Mouse (Mus musculus) ovary, adult 18-20 months (tissue): ENCODE results near the gene Pkd1.

Source experiments
- DNase-seq: peaks from one replicate; pipeline ENCODE4 v3.0.0; 2022; ENCODE audit warnings: low spot score, mixed read lengths

Gene Pkd1

GRCm38 (mm10) chr17:24549618-24550415, at the start of gene Pkd1:
Pkd1 (plus strand) TSS chr17:24549834.
- peak; percentile 99 for DNase-seq

DNA sequence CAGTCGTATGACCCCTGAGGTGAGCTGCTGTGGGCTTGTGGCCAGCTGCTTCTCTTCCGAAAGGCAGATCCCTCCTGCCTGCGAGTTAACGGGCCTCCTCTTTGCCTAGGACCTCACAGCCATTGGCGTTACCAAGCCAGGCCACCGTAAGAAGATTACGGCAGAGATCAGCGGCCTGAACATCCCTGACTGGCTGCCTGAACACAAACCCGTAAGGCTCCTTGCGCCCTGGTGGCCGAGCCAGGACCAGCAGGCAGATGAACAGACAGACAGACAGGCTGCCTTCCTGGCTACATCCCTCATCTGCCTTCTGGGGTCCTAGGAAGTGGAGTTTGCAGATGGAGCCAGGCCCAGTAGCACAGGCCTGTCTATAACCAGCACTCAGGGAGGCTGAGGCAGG, 47.4 kb upstream of the Pkd1 start:
- no peak for DNase-seq

DNA sequence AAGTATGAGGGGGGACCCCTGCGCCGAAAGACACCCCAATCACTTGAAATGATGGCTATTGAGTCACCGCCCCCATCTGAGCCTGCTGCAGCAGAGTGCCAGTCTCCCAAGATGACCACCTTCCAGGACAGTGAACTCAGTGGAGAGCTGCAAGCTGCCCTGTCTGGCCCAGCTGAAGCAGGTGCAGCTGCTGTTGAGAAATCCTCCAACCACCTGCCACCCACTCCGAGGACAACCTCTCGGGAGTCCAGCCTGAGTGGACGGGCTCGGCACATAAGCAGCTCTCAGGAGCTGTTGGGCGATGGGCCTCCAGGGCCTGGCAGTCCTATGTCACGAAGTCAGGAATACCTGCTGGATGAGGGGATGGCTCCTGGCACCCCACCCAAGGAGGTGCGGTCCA, 45.5 kb upstream of the Pkd1 start:
- no peak for DNase-seq

DNA sequence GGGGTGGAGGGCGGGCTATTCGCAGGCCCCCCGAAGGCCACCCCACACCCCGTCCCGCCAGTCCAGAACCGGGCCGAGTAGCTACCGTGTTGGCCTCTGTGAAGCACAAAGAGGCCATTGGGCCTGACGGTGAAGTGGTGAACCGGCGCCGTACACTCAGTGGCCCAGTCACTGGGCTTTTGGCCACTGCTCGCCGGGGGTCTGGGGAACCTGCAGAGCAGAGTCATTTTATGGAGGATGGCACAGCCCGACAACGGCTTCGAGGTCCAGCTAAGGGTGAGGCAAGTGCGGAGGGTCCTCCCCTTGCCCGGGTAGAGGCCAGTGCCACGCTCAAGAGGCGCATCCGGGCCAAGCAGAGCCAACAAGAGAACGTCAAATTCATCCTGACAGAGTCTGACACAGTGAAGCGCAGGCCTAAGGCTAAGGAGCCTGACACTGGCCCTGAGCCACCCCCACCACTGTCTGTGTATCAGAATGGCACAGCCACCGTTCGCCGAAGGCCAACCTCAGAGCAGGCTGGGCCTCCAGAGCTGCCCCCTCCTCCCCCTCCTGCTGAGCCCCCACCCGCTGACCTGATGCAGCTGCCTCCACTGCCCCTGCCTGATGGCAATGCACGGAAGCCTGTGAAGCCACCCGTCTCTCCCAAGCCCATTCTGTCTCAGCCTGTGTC, 44.2 kb upstream of the Pkd1 start:
- no peak for DNase-seq

- DNase-seq = no peak
Measured at GRCm38 (mm10) chr17:24506332-24507070, 43.1 kb upstream of the Pkd1 start.

- DNase-seq = no peak
Measured at GRCm38 (mm10) chr17:24507129-24507664, 42.4 kb upstream of the Pkd1 start.

DNA sequence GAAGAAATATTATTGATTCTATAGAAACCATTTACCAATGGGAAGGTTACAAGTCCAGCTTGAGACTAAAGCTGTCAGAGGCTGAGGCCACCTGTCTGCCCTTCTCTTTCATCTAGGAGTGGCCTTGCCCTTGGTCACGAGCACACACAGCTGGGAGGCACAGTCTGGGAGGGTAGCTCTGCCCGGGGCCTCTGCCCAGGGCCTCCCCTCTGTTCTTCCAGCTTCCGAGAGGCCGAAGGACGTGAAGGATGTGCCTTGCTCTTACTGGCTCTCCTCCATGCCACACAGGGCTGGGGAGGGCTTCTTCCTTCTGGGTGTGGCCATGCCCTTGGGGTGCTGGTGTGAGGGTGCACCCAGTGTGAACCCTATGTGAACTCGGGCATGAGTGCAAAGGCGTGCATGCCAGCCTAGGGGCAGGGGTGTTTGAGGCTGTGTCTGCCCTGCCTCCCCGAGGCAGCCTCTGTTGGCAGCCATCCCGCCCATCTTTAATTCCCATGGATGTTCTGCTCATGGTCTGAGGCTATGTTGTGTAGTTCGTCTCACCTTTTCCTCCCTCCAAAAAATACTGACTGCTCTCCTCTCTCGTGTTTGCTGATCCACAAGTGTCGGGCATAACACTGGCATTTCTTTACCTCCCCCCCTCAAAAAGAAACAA, 41.7 kb upstream of the Pkd1 start:
- DNase-seq = no peak

GRCm38 (mm10) chr17:24513609-24514008, 36.0 kb upstream of the Pkd1 start:
- no peak for DNase-seq

- DNase-seq = no peak
Measured at GRCm38 (mm10) chr17:24514270-24515257, 35.1 kb upstream of the Pkd1 start.

- no peak for DNase-seq
Measured at GRCm38 (mm10) chr17:24520450-24520849, 29.2 kb upstream of the Pkd1 start.

- DNase-seq = no peak
Measured at GRCm38 (mm10) chr17:24524734-24525133, 24.9 kb upstream of the Pkd1 start.

DNA sequence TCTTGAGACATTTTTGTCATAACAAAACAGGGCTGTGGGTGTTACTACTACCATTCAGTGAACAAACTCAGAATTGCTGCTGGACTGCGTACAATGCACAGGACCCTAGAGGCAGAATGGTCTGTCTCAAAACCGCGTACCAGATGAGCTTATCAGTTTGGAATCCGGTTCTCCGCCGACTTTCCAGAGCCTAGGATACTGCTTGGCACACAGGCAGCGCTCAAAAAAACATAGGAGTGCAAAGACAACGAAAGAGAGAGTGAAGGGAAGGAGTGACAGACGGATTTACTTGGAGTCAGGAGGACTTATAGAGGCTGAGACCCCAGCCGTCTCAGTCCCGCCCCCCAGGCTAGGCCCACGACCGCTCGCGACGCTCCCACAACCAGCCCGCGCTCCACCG, 22.3 kb upstream of the Pkd1 start:
- no peak for DNase-seq

DNA sequence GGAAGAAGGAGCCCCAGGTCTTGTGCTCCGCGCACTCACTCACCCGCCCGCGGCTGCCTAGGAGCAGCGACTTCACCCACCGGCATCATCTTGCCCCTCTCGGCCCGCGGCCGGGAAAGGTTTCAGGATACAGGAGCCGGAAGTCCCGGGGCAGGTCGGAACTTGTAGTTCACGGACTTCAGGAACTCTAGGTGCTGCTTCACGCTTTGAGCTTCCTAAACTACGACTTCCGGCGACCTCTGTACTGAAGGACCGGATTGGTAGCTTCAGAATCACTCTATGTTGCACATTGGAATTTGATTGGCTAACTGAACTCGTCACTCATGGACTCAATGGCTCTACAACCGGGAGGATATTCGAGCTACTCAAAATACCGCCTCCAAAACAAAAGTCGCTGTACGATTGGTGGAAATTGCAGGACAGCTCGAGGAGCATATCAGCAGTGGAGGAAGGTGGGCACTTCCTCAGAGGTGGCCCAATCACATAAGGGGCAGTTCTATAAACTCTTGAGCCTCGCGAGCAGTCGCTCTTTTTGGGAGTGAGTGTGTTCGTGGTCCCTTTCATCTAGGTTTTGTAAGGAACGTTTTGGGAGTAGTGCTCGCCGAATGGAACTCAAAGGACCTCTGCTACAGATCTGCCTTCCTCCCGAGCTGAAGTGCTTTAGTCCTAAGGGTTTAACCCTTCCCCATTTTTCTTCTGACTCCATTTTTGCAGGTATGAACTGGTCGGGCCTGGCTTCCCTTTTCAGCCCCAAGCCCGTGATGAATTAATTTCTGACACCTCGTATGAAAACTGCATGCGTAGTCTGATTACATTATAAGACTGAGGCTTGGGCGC, 21.7 kb upstream of the Pkd1 start, which contains the start of gene Traf7:
TSS of gene Traf7 (minus strand) at position 216 of the 837 bp plus-strand sequence.
- peak; percentile 95 for DNase-seq

DNA sequence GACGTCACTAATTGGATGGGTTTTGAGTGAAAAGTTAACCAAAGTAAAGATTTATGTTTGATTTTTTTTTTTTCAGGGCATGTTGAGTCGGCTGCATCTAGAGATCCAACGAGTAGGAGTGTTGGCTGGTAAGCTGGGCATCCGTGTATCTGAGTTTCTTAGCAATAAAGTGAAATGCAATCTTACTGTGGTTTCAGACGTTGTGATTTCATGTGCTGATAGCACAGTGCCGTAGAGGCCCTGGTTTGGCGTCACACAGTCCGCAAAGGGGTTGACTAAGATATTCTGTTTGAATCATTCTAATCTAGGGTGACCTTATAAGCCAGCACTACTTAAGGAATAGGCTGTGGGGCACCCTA, 21.1 kb upstream of the Pkd1 start:
- no peak for DNase-seq

GRCm38 (mm10) chr17:24529007-24529451, 20.6 kb upstream of the Pkd1 start:
- DNase-seq = no peak

GRCm38 (mm10) chr17:24529883-24530282, 19.8 kb upstream of the Pkd1 start:
- DNase-seq = no peak

DNA sequence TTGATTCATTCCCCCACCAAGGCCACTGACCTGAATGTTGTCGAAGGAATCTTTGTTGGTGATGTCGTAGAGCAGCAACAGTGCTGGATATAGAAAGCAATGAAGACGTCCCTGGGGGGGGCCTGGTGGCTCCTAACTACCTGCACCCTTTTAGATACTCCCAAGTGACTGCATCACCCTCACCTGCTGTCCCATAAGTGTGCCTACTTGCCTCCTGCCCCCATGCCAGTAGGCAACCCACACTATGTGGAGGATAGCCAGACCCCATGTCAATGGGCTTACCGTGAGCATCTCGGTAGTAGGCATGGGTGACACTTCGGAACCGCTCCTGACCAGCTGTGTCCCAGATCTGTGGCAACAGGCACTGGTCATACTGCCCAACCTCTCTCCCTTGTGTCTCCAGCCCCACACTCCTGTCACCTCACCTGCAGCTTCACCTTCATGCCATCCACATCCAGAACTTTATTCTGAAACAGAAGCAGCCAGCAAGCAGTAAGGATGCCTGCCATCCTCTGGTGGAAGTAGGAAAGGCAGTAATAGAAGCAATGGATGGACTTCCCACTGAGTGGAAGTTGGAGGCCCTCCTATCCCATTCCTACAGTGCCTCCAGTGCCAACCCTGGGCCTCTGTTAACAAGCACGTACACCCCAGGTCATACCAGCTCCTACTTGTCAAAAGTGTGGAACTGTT, 19.1 kb upstream of the Pkd1 start:
- DNase-seq = no peak

- DNase-seq = no peak
Measured at GRCm38 (mm10) chr17:24531064-24531463, 18.6 kb upstream of the Pkd1 start.

DNA sequence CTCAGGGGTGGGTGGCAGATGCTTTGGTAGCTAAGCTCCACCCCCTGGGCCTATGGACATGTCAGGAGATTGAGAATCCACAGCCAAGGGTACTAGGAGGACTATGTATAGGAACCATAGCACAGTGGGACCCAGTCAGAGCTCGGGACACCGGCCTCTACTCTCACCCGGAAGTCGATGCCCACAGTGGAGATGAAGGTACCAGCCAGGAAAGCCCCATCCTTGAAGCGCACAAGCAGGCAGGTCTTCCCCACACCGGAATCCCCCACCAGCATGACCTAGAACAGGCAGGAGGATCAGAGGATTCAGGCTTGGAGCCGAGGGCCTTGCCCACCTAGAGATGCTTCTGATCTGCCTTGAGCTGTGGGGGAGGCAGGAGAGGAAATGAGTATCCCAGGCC, 17.6 kb upstream of the Pkd1 start:
- DNase-seq = no peak
